Mouse (Mus musculus): Measurements from ENCODE around the gene Tox3. TPM values are rescaled to one million over a fixed set of nuclear protein-coding genes. Genes with fewer than 3 reads are reported as not detected.

Tox3 gene
- polyA plus RNA-seq, 1 experiment, result not detected

DNA sequence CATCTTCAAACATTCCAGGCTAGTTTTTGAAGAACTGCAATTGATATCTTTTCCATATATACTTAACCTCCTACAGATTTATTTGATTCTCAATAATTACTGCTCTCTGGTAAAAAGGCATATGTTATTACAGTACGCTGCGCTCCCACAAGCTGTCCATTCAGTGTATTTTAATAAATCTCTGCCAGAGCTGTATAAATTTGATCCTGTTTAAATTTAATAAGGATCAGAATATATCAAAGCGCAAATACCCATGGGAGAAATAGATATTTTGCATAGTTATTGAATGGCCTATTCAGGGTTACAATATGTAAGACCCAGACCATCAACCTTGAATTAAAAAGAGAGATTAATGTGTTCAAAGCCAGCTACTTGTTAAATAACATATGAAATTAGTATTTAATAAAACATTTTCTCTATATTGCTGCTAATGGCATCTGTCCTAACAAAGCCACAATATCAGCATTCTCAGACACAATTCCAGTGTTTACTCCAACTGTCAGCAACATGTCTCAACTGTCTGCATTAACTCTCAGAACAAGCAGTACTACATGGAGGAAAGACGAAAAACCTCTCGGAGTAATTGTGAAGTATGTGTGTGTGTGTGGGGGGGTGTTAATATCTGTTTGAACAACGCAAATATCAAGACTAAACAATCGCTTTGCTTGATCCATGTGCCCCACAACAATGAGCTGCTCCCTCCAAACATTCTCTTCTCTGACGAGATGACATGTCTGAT, 25.3 kb downstream of the Tox3 start:
- no peaks in the 10 kb centered on the region for H3K79me2 ChIP-seq (ENCODE audit: control insufficient read depth, insufficient read depth)
- TF ChIP-seq CEBPB (IDR thresholded peaks at IDR 0.05; ENCODE audit: low read depth), result no peak
- TF ChIP-seq MAX (IDR thresholded peaks at IDR 0.05), result no peak
- no peak for TF ChIP-seq MYOG (IDR thresholded peaks at IDR 0.05; ENCODE audit: control insufficient read depth, extremely low read depth, insufficient read length)
- no peak for TF ChIP-seq USF1 (IDR thresholded peaks at IDR 0.05; ENCODE audit: low read depth)
- TF ChIP-seq CTCF (IDR thresholded peaks at IDR 0.05; ENCODE audit: control insufficient read depth, insufficient read depth, insufficient read length), result no peak
- no peak for TF ChIP-seq MYOD1 (IDR thresholded peaks at IDR 0.05; ENCODE audit: control insufficient read depth, insufficient read length, low read depth)
- TF ChIP-seq FOSL1 (IDR thresholded peaks at IDR 0.05; ENCODE audit: insufficient read depth, low read length, poor library complexity, severe bottlenecking), result no peak

DNA sequence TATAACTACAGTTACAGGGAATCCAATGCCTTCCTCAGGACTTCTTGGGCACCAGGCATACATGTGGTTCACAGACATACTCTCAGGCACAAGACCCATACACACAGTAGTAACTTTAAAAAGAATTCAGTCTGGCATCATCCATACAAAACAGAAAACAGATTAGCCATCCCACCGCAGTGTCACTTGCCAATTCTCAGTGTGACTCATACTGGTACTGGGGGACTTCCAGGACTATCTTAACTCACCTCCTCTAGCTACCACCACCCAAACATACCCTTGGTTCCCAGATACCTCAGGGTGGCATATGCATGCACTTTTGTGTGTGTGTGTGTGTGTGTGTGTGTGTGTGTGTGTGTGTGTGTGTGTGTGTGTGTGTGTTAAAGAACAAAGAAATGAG, 26.9 kb downstream of the Tox3 start:
- TF ChIP-seq CTCF (IDR thresholded peaks at IDR 0.05; ENCODE audit: control insufficient read depth, insufficient read depth, insufficient read length) (no peak), CEBPB (IDR thresholded peaks at IDR 0.05; ENCODE audit: low read depth) (no peak), MYOG (IDR thresholded peaks at IDR 0.05; ENCODE audit: control insufficient read depth, extremely low read depth, insufficient read length) (no peak), FOSL1 (IDR thresholded peaks at IDR 0.05; ENCODE audit: insufficient read depth, low read length, poor library complexity, severe bottlenecking) (no peak), USF1 (IDR thresholded peaks at IDR 0.05; ENCODE audit: low read depth) (no peak), MYOD1 (IDR thresholded peaks at IDR 0.05; ENCODE audit: control insufficient read depth, insufficient read length, low read depth) (no peak), MAX (IDR thresholded peaks at IDR 0.05) (no peak)

More for the DNA sequence above, 25.3 kb downstream of the Tox3 start:
- Histone ChIP-seq H3K79me3 (ENCODE audit: low read depth) (no peaks in the 10 kb centered on the region), H3ac (ENCODE audit: control insufficient read depth, insufficient read length, low read depth) (no peak overlapping the region), H3K27me3 (ENCODE audit: control insufficient read depth, insufficient read depth, insufficient read length) (no peaks in the 10 kb centered on the region), H3K36me3 (ENCODE audit: control insufficient read depth, insufficient read depth) (no peaks in the 10 kb centered on the region), H3K4me3 (ENCODE audit: insufficient read depth, poor library complexity, severe bottlenecking) (no peak overlapping the region)

GRCm38 (mm10) chr8:90314312-90314711, 33.8 kb downstream of the Tox3 start:
- no peaks in the 10 kb centered on the region for H3K79me2 ChIP-seq (ENCODE audit: control insufficient read depth, insufficient read depth)
- no peak for TF ChIP-seq CTCF (IDR thresholded peaks at IDR 0.05; ENCODE audit: control insufficient read depth, insufficient read depth, insufficient read length)
- TF ChIP-seq CEBPB (IDR thresholded peaks at IDR 0.05; ENCODE audit: low read depth), result no peak
- TF ChIP-seq MYOG (IDR thresholded peaks at IDR 0.05; ENCODE audit: control insufficient read depth, extremely low read depth, insufficient read length), result no peak
- TF ChIP-seq USF1 (IDR thresholded peaks at IDR 0.05; ENCODE audit: low read depth), result no peak
- TF ChIP-seq MAX (IDR thresholded peaks at IDR 0.05), result no peak
- TF ChIP-seq FOSL1 (IDR thresholded peaks at IDR 0.05; ENCODE audit: insufficient read depth, low read length, poor library complexity, severe bottlenecking), result no peak
- TF ChIP-seq MYOD1 (IDR thresholded peaks at IDR 0.05; ENCODE audit: control insufficient read depth, insufficient read length, low read depth), result no peak
- H3K4me3 ChIP-seq (ENCODE audit: insufficient read depth, poor library complexity, severe bottlenecking), result no peak overlapping the region
- no peaks in the 10 kb centered on the region for H3K36me3 ChIP-seq (ENCODE audit: control insufficient read depth, insufficient read depth)
- H3ac ChIP-seq (ENCODE audit: control insufficient read depth, insufficient read length, low read depth), result no peak overlapping the region
- H3K27me3 ChIP-seq (ENCODE audit: control insufficient read depth, insufficient read depth, insufficient read length), result no peaks in the 10 kb centered on the region
- H3K79me3 ChIP-seq (ENCODE audit: low read depth), result no peaks in the 10 kb centered on the region

More for the DNA sequence above, 26.9 kb downstream of the Tox3 start:
- H3ac ChIP-seq (ENCODE audit: control insufficient read depth, insufficient read length, low read depth), result no peak overlapping the region
- no peak overlapping the region for H3K4me3 ChIP-seq (ENCODE audit: insufficient read depth, poor library complexity, severe bottlenecking)
- no peaks in the 10 kb centered on the region for H3K36me3 ChIP-seq (ENCODE audit: control insufficient read depth, insufficient read depth)
- no peaks in the 10 kb centered on the region for H3K79me3 ChIP-seq (ENCODE audit: low read depth)
- no peaks in the 10 kb centered on the region for H3K27me3 ChIP-seq (ENCODE audit: control insufficient read depth, insufficient read depth, insufficient read length)
- no peaks in the 10 kb centered on the region for H3K79me2 ChIP-seq (ENCODE audit: control insufficient read depth, insufficient read depth)

- no peaks in the 10 kb centered on the region for H3K36me3 ChIP-seq (ENCODE audit: control insufficient read depth, insufficient read depth)
- no peaks in the 10 kb centered on the region for H3K79me2 ChIP-seq (ENCODE audit: control insufficient read depth, insufficient read depth)
- H3K4me3 ChIP-seq (ENCODE audit: insufficient read depth, poor library complexity, severe bottlenecking), result no peak overlapping the region
- H3K79me3 ChIP-seq (ENCODE audit: low read depth), result no peaks in the 10 kb centered on the region
- no peak for TF ChIP-seq USF1 (IDR thresholded peaks at IDR 0.05; ENCODE audit: low read depth)
- TF ChIP-seq CEBPB (IDR thresholded peaks at IDR 0.05; ENCODE audit: low read depth), result no peak
- TF ChIP-seq MAX (IDR thresholded peaks at IDR 0.05), result no peak
- no peak for TF ChIP-seq CTCF (IDR thresholded peaks at IDR 0.05; ENCODE audit: control insufficient read depth, insufficient read depth, insufficient read length)
- TF ChIP-seq MYOG (IDR thresholded peaks at IDR 0.05; ENCODE audit: control insufficient read depth, extremely low read depth, insufficient read length), result no peak
- no peak for TF ChIP-seq MYOD1 (IDR thresholded peaks at IDR 0.05; ENCODE audit: control insufficient read depth, insufficient read length, low read depth)
- no peak for TF ChIP-seq FOSL1 (IDR thresholded peaks at IDR 0.05; ENCODE audit: insufficient read depth, low read length, poor library complexity, severe bottlenecking)
- H3ac ChIP-seq (ENCODE audit: control insufficient read depth, insufficient read length, low read depth), result no peak overlapping the region
- no peaks in the 10 kb centered on the region for H3K27me3 ChIP-seq (ENCODE audit: control insufficient read depth, insufficient read depth, insufficient read length)
These were observed 45.2 kb downstream of the Tox3 start for GRCm38 (mm10) chr8:90302951-90303350.

DNA sequence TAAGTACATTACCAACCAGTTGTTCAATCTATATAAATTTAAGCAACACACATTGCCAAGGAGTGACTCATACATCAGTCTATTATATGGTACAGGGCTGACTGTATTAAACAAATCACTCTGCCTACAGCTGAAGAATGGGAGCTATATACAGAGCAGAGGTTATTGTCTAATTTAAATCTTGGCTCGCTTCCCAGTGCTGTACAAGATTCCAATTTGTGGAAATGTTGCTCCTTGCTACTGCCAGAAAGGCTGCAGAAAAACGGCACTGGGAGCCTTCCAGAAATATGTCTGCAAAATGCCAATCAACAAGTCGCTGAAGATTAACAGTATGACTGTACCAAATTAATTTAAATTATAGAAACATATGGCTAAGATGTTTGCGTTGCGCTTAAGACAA, 45.9 kb downstream of the Tox3 start:
- no peak for TF ChIP-seq MYOD1 (IDR thresholded peaks at IDR 0.05; ENCODE audit: control insufficient read depth, insufficient read length, low read depth)
- TF ChIP-seq FOSL1 (IDR thresholded peaks at IDR 0.05; ENCODE audit: insufficient read depth, low read length, poor library complexity, severe bottlenecking), result no peak
- TF ChIP-seq USF1 (IDR thresholded peaks at IDR 0.05; ENCODE audit: low read depth), result no peak
- no peak for TF ChIP-seq MYOG (IDR thresholded peaks at IDR 0.05; ENCODE audit: control insufficient read depth, extremely low read depth, insufficient read length)
- no peak for TF ChIP-seq MAX (IDR thresholded peaks at IDR 0.05)
- no peak for TF ChIP-seq CTCF (IDR thresholded peaks at IDR 0.05; ENCODE audit: control insufficient read depth, insufficient read depth, insufficient read length)
- TF ChIP-seq CEBPB (IDR thresholded peaks at IDR 0.05; ENCODE audit: low read depth), result no peak
- Histone ChIP-seq H3K79me3 (ENCODE audit: low read depth) (no peaks in the 10 kb centered on the region), H3K4me3 (ENCODE audit: insufficient read depth, poor library complexity, severe bottlenecking) (no peak overlapping the region), H3ac (ENCODE audit: control insufficient read depth, insufficient read length, low read depth) (no peak overlapping the region), H3K79me2 (ENCODE audit: control insufficient read depth, insufficient read depth) (no peaks in the 10 kb centered on the region), H3K27me3 (ENCODE audit: control insufficient read depth, insufficient read depth, insufficient read length) (no peaks in the 10 kb centered on the region), H3K36me3 (ENCODE audit: control insufficient read depth, insufficient read depth) (no peaks in the 10 kb centered on the region)
